Mouse (Mus musculus) spleen, adult 2 months (tissue): Measurements from ENCODE around the gene Tgif2.
"Not testable (repeated sequence)": the region's sequence is repeated elsewhere in the genome, so short reads cannot be mapped to it uniquely, and the experiment has no call there.

Source experiments
- CTCF ChIP-seq: fragments of 200-500 bp; IDR thresholded peaks from 2 replicates; pipeline ENCODE4 v1.5.1; 2011; ENCODE audit warnings: mild to moderate bottlenecking, inconsistent platforms; ENCODE audit not compliant: insufficient read depth, insufficient read length, insufficient replicate concordance; ENCODE audit errors: extremely low read depth
- POLR2A ChIP-seq: fragments of 200-500 bp; IDR thresholded peaks from 2 replicates; pipeline ENCODE4 v1.6.1; 2011; ENCODE audit warnings: low read depth, low read length, inconsistent platforms

GRCm38 (mm10) chr2:156902411-156902810 is 62.6 kb downstream of the Tgif2 start:
- not testable (repeated sequence) for TF ChIP-seq CTCF, POLR2A
